Mouse (Mus musculus) layer of hippocampus, adult 2 months (tissue): ENCODE results near the gene Ppp3r1. TPM values are rescaled to one million over a fixed set of nuclear protein-coding genes. Genes with fewer than 3 reads are reported as not detected.

Experiments used
- DNase-seq, 2 experiments: peaks; one replicate each; pipeline ENCODE4 v3.0.0; 2022; ENCODE audit warnings: low spot score in 2 of 2
- H3K27ac ChIP-seq: fragments of 200-600 bp; 2 replicates; pipeline ENCODE4 v1.8.1; 2022
- H3K4me3 ChIP-seq: fragments of 200-600 bp; 2 replicates; pipeline ENCODE4 v1.8.1; 2022; ENCODE audit warnings: mild to moderate bottlenecking
- CTCF ChIP-seq: fragments of 200-600 bp; conservative IDR thresholded peaks from 2 replicates; pipeline ENCODE4 v1.8.1; 2022; ENCODE audit warnings: antibody characterized with exemption, mild to moderate bottlenecking, moderate library complexity
- long read RNA-seq, 2 experiments: library from polyadenylated mRNA; stranded (forward); transcript quantifications; one replicate each; pipeline ENCODE4 v2.0.0; 2021; ENCODE audit warnings: borderline mapping rate in 2 of 2
- total RNA-seq, 2 experiments: library from RNA; stranded (reverse); gene quantifications; 2 replicates each; pipeline ENCODE4 v1.2.3; 2021

Gene Ppp3r1
- 100 to 1,000 TPM; 877 to 906 TPM for total RNA-seq
- long read RNA-seq, experiment 1, transcript Ppp3r1-201 (6 exons, 2,859 nt): major isoform, 591 of 731 reads
- long read RNA-seq, experiment 1, partial matches to known transcripts: 125 of 731 reads
- long read RNA-seq, experiment 1, other reads (novel, unspliced or antisense): 15 of 731 reads
- long read RNA-seq, experiment 2, transcript Ppp3r1-201 (6 exons, 2,859 nt): major isoform, 845 of 1,047 reads
- long read RNA-seq, experiment 2, partial matches to known transcripts: 178 of 1,047 reads
- long read RNA-seq, experiment 2, other reads (novel, unspliced or antisense): 24 of 1,047 reads

DNA sequence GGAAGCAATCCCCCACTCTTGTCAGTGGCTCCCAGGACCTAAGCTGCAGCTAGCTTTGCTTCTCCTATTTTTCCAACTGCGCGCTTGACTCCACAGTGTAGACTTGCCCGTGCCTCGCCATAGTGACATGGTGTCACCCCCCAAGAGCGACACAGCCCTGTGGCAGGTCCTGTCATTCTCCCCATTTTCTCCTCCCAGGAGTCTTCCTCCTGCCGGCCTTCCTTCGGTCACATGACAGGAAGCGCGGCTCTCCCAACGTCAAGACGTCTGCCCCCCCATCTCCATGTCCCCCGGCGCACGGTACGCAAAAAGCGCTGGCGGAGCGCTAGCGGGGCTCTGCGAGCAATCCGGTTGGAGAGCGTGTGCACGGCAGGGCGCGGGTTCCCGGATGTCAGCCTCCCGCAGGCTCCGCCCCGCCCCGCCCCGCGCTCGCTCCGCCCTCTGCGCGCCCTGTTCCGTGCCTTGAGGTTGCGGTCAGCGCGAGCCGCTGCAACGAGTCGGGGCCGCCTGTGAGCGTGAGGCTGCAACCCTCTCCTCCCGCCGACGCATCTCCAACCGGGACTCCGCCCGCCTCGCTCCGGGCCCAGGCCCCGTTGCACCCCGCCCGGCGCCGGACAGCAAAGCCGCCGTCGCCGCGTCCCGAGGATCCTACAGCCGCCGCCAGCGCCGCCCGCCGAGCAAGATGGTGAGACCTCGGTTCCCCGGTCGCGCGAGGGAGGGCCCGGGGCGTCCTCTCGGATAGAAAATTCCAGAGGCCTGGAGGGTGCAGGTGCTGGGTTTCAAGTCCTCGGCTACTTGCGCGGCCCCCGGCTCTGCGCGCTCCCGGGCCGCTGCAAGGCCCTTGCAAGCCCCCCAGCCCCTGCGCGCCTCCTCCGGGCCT, at the start of gene Ppp3r1:
Gene Ppp3r1, plus strand, starts transcription at position 406 of the 880 bp plus-strand sequence.
- H3K4me3 ChIP-seq: peak within 1 kb of the TSS; percentile 95
- peak within 1 kb of the TSS; percentile 99 for H3K27ac ChIP-seq
- peak; percentile 97 to 98 for DNase-seq
- TF ChIP-seq CTCF: no peak; the same call in 1 of the 2 replicates

DNA sequence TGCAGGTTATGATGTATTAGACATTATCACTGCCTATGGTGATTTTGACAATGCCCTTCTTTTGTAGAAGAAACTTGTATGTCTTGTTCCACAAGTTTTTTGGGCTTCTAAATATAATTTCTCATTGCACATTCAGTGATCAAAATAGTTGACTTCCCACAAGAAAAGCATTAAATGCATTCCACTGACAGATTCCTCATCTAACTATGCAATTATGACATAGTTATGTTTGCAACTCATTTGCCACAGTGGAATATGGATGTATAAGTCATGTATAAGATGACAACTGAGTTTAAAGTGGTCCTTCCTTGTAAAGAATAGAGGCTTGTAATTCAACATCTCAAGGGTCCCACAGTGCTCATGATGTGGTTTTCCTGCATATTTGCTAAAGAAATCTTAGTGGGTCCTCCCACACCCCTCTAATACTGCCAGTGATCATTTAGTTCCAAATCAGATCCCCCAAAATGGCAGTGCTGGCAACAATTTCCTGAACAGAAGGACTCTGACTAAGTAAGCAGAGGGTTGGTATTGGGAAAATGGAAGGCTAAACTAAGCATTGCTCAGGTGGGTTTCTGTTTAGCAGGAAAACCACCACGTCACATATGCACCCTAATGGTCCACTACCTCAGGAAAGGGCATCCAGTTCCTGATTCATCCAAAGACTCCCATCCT, 46.5 kb upstream of the Ppp3r1 start:
- no peak for TF ChIP-seq CTCF
- H3K27ac ChIP-seq: peak overlapping the region; percentile 85
- no peak overlapping the region for H3K4me3 ChIP-seq
- DNase-seq: peak; percentile 48 to 53

DNA sequence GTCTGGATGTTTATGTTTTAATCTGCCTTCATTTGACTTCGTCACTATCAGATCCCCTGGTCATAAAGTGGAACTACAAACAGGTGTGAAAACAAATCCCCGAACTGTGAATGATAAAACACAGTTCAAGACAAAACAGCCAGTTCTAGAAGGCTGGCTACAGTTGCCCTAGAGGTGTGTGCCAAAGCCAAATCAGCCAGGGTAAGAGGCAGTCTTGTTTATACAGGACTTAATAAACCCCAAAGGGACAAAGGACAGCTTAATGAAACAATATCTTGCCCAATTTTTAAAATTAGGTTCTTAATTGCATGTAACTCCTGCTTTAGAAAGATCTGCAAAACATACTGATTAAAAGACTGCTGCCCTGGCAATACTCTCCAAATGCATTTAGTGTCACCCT, 32.6 kb upstream of the Ppp3r1 start:
- Histone ChIP-seq H3K27ac (no peak overlapping the region), H3K4me3 (no peak overlapping the region)
- no peak for TF ChIP-seq CTCF
- DNase-seq: no peak

DNA sequence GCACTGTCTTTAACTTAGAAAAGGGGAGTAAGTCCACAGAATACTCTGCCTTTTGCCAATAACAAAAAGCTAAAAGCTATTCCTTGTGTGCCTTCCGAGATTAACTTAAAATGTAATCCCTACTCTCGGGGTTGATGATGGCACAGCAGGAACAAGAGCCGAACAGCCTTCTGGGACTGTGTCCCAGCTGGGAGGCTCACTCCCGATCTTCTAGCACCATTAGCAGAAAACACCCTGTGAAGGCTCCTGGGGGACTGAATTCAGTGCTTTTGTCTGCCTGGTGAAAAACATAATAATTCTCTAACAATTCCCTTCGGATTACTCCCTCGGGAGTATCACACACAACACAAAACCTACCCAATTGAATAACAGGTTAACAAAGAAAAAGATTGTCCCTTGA, 23.4 kb upstream of the Ppp3r1 start:
- TF ChIP-seq CTCF: no peak
- Histone ChIP-seq H3K4me3 (no peak overlapping the region), H3K27ac (no peak overlapping the region)
- DNase-seq: no peak

DNA sequence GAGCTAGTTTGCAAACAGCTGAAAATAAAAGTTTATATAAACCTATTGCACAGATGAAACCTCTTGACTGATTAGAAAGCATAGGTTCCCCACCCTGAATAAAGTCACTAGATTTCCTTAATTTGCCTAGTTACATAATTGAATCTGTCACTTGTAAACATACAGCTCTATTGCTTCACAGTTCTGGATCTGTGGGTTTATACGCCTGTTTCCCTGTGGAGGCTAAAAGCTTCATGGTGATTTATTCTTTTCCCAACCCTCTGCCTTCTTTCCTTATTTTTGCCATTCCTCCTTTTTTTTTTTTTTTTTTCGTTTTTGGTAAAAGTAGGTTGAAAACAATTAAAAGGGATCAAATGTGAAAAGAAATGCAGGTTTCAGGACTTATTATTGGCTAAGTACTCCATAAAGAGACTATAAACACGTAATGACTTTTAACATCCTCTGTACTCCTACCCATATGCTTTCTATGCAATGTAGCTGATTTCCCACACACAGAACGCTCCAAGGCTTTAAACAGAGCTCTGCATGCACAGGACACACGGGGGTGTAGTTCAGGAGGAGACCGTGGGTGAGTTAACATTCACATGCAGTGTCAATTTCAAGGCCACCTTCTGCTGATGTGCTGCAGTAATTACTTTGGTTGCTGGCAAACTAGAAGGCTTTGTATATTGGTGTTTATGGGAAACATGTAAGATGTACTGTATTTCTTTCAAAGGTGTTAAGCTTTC, 20.6 kb upstream of the Ppp3r1 start:
- TF ChIP-seq CTCF: no peak
- no peak overlapping the region for H3K4me3 ChIP-seq
- peak overlapping the region; percentile 80 for H3K27ac ChIP-seq
- DNase-seq: no peak

DNA sequence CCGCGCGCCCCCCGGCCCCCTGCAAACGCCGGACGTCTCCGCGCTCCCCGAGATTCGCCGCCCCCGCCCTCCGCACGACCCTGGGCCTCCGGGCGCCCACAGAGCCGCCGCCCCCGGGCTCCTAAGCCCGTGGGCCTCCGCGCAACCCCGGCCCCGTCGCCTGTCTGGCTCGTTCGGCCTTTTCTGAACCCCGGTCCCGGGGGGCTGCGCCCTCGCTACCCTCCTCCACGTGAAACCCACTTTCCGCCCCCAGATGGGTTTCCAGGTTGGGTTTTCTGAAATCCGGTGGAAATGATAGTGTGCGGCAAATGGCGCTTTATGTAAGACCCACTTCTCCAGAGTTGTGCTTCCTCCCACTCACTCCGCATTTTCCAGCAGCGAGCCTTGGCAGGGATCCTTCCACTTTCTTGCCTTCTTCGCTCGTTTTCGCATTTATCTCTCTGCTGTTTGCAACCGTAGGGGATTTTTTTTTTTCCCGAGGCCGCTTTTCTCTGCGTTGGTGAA, 727 bp downstream of the Ppp3r1 start:
- DNase-seq: peak; percentile 60 to 76
- Histone ChIP-seq H3K4me3 (peak overlapping the region; percentile 95), H3K27ac (peak overlapping the region; percentile 99)
- TF ChIP-seq CTCF: no peak

DNA sequence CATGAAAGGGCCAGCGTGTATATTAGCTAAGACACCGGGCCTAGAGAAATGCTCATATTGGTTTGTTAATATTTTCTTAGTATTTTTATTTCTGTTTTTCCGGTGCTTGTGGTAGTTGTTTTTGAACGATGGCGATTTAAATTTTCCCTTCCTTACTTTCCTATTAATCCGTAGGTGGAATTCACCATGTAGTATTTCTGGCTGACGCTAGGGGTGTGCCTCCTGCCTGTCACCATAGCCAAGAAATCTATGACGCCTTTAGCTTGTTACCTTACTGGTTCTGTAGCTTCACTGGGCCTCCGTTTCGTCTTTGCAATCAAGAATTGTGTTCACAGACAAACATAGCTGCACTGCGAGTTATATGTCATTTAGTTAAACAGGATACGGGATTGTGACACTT, 1.2 kb downstream of the Ppp3r1 start:
- Histone ChIP-seq H3K27ac (peak overlapping the region; percentile 99), H3K4me3 (peak overlapping the region; percentile 95)
- DNase-seq: peak; percentile 60
- peak; percentile 89 for TF ChIP-seq CTCF

DNA sequence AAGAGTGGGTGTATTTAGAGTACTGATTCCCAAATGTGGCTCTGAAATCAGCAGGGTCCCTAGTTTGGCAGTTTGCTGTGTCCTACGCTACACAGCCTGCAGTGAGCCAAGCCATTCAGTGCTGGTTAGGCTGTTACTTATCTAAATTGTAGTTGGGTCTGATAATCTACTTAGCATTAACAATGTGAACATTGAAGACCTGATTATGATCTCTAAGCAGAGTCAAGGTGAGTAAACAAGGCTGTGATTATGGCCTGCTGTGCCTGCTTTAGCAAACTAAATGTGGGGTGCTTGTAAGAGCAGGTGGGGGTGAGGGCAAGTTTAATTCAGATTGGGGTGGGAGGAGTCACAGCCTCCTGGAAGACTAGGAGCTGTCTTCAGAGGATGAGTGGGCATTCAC, 4.9 kb downstream of the Ppp3r1 start:
- Histone ChIP-seq H3K4me3 (peak overlapping the region; percentile 95), H3K27ac (no peak overlapping the region)
- DNase-seq: no peak
- no peak for TF ChIP-seq CTCF

DNA sequence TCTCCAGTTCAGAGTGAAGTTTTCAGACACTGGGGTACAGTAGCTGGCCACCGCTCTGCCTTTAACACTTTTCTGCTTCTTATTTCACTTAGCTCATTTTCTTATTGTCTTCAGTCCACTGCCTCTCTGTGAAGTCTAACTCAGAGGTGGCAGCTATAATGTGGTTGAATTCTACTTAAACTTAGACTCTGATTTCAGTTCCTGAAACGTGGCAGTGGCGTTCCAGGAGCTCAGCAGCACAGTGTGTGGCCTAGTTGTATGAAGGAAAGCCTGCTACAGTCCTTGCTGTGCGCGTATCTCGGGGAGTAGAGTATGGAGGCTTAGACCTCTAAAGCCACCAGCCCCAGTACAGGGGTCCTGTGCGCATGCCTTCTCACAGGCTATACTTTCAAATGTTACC, 7.6 kb downstream of the Ppp3r1 start:
- Histone ChIP-seq H3K4me3 (no peak overlapping the region), H3K27ac (no peak overlapping the region)
- no peak for TF ChIP-seq CTCF
- no peak for DNase-seq

DNA sequence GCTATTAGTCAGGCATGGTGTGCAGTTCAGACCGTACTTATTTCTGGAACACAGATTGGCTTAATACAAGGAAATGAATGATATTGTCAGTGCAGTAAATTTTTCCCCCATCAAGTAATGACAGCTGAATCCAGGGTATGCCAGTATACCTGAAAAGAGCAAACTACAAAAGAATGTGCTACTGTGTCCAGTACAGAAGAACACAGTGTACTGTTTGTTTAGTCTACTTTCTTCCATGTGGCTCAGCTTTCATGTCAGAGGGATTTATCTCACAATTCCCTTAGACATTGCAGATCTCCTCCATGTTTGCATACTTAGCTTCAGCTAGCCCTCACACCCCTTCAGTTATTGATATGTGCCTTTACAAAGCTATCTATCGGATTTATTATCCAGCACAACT, 10.2 kb downstream of the Ppp3r1 start:
- Histone ChIP-seq H3K27ac (no peak overlapping the region), H3K4me3 (no peak overlapping the region)
- DNase-seq: no peak
- TF ChIP-seq CTCF: no peak

DNA sequence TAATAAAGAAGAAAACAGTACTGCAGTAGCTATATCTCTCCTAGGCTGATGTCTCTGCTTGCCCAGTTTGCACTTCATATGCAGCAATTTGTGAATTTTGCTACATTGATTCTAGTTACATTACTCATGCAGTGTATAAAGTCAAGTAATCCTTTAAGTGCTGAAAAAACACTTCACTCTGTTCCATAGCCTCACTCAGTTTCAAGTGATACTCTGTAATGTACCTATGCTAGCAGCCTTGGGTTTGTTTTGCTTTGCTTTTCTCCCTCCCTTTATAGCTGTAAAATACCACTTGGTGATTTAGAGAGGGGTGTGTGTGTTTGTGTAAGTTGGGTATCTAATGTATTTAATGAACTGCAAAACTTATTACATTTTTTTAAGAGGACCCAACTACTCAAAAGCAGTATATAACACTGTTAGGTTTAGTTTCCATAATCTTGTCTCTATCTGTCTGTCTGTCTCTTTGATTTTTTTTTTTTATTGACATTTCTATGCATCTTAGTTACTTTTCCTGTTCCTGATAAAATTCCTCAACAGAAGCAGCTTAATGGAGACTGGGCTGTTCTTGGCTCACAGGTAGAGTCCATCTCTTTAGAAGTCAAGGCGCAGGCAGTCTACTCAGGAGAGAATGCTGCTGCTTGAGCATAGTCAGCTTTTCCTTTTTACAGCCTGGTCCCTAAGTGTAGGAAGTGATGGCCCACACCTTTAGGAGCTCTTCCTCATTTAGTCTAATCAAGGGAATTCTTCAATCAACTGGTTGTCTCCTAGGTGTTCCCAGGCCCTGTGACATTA, 12.1 kb downstream of the Ppp3r1 start:
- no peak for TF ChIP-seq CTCF
- no peak for DNase-seq
- H3K4me3 ChIP-seq: no peak overlapping the region
- no peak overlapping the region for H3K27ac ChIP-seq

DNA sequence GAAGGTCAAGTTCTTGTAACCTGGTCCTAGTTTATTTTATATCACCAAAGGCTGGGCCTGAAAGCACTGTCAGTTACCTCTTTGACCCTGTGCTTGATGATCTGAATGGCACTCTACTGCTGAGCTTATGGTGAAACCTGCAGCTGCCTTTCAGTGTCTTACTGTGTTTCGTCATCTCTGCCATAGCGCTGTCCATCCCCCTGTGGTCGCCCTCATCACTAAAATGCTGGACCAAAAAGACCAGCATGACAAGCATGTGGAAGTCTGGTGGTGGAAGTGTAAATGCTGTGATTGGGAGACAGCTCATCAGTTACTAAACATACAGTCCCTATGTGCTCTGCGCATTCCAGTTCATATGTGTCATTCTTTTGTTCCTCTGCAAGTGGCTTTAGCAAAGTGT, 13.2 kb downstream of the Ppp3r1 start:
- no peak for TF ChIP-seq CTCF
- H3K27ac ChIP-seq: no peak overlapping the region
- DNase-seq: no peak
- no peak overlapping the region for H3K4me3 ChIP-seq
